Mouse (Mus musculus): ENCODE data around the gene Igf2r.

DNA sequence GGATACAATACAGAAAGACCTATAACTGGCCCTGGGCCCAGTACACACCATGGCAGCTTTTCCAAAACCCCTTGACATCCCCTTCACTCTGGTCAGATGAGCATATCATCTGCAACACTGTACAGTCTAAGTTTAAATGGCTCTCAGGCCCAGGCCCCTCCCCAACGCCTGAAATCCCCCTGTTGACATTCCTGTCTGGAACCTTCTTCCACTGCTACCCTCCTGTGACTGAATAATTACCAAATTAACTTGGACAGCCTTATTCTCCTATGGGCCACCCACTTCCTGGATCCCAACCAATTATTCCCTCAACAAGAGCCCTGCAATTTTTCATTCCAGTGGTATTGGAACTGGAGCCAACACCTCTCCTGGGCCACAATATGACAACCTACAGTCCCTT lies 25.4 kb downstream of the Igf2r start:
- TF ChIP-seq POLR2A (IDR thresholded peaks at IDR 0.05; ENCODE audit: control insufficient read depth, low read depth, low read length) (no peak), CTCF (IDR thresholded peaks at IDR 0.05; ENCODE audit: control insufficient read depth, insufficient read depth, insufficient replicate concordance, low read depth, low read length) (no peak)

Measured in testis, adult 2 months (tissue).